Mouse (Mus musculus): ENCODE data around the gene Fancf.

Gene Fancf

GRCm38 (mm10) chr7:51831917-51832316, 30.1 kb downstream of the Fancf start:
- DNase-seq, result no peak

DNA sequence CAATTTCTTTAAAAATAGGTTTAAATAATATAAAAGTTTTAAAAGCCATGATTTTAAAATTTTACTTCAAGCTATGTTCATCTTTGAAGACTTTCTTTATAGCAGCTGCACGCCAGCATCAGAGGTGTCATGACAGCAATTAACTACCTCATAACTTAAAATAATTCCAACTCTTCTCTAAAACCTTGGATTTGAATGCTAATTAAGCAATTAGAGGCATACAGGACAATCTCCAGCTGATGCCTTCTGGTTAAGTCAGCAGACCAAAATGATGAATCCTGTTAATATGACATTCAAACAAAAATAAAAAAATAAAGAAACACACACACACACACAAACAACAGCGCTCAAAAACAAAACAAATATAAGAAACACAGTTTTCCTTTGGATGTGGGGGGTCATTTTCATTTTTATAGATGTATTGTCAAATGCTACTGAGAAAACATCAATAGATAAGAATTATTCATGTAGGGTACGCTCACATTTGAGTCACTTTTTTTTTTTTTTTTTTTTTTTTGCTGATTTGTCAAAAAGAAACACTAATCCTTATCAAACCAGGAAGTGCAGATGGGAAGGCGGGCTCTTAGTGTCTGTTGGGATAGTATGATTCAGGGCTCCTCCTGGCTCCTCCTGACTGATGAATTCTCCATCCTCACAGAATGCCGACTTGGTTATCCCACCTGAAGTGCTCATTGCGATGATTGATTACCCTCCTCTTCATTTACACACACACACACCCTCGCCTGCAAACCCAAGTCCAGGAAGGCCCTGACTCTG, 38.3 kb downstream of the Fancf start:
- no peak for DNase-seq

DNA sequence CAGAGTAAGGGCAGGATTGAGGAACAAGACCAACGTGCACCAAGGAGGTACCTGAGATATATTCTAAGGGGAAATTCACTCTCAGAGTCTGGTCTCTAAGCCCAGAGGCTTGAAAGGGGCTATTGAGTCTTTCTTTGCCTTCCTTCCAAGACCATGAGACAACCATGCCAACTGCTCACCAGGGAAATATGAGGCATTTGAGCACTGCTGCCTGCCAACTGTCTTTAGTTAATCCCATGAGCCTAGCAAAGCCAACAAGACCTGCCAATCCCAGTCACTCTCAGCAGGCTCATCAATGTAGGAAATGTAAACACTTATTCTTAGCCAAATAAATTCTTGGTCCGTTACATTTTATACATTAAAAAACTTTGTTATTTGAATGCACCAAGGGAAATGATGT, 40.6 kb downstream of the Fancf start:
- no peak for DNase-seq

GRCm38 (mm10) chr7:51819891-51820290, 42.2 kb downstream of the Fancf start:
- peak; percentile 56 for DNase-seq

- no peak for DNase-seq
Measured at GRCm38 (mm10) chr7:51818251-51818974, 43.7 kb downstream of the Fancf start.

DNA sequence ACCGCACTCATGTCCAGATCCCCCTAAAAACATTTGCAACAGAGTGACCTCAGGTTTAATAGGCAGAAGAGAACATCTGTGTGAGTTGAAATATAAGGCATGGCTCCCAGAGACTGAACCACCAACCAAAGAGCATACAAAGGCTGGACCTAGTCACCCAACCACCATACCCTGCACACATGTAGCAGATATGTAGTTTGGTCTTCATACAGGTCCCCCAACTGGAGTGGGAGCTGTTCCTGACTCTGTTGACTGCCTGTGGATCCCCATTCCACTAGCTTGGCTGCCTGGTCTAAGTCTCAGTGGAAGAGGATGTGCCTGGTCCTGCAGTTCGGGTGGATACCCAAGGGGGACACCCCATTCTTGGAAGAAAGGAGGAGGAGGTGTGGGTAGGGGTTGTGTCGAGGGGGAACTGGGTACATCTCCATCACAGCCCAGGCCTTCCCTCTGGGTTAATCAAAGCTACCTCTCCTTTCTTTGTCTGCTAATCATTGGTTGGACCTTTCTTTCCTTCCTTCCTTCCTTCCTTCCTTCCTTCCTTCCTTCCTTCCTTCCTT, 45.7 kb downstream of the Fancf start:
- no peak for DNase-seq

DNA sequence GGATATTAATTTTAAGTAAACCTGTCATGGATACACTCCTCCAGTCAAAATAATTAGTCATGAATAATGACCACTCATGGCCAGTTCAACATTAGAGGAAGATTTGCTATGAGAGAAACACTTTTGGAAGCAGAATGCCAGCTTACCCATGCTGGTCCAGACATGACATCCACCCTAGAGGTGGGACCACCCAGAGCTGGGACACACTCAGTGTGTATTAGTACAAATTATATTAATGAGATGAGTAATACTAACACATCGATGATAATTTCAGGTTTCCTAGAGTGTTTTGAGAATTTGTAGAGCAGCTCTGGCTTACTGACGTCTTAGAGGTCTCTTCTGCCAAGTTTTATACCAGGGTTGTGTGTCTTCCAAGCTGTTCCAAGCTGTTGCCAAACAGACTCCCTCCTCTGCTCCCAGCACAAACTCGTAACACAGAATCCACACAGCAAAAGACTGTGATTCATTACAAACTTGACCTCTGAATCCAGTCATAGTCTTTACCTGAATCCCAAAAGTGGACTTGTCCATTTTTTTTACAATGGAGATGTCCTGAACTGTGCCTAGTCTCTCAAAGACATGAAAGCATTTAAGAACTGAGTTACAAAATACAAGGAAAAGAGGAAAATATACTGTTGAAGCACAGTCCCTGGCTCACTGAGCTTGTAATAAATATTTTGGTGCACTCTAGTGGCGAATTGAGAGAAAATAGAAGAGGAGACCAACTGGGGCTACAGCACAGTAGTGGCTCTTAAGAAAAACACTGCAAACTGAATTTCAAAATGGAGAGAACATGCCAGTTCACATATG, 46.4 kb downstream of the Fancf start:
- peak; percentile 17 for DNase-seq
